Mouse (Mus musculus) kidney, embryonic 15.5 days (tissue): ENCODE measurements around the gene Ifi35. TPM values are rescaled to one million over a fixed set of nuclear protein-coding genes. Genes with fewer than 3 reads are reported as not detected.

Experiments used
- ATAC-seq: fragments of 200-750 bp; cut with Nextera tagmentation; replicated peaks from 2 replicates; pipeline ENCODE4 v1.8.0; 2017; ENCODE audit warnings: moderate TSS enrichment; ENCODE audit not compliant: low FRiP score
- H3K27ac ChIP-seq: fragments of 300-500 bp; sonication (generic); 2 replicates; pipeline ENCODE4 v1.5.1; 2015; ENCODE audit warnings: mild to moderate bottlenecking, inconsistent platforms
- H3K27me3 ChIP-seq: fragments of 300-500 bp; sonication (generic); 2 replicates; pipeline ENCODE4 v1.6.1; 2015; ENCODE audit warnings: inconsistent platforms
- H3K36me3 ChIP-seq: fragments of 300-500 bp; sonication (generic); 2 replicates; pipeline ENCODE4 v1.6.1; 2015; ENCODE audit warnings: inconsistent platforms
- H3K4me1 ChIP-seq: fragments of 300-500 bp; sonication (generic); 2 replicates; pipeline ENCODE4 v1.6.1; 2015; ENCODE audit warnings: inconsistent platforms
- H3K4me2 ChIP-seq: fragments of 300-500 bp; sonication (generic); 2 replicates; pipeline ENCODE4 v1.6.1; 2015; ENCODE audit warnings: moderate library complexity, mild to moderate bottlenecking, inconsistent platforms
- H3K4me3 ChIP-seq: fragments of 300-500 bp; sonication (generic); replicated peaks from 2 replicates; pipeline ENCODE4 v1.5.1; 2015; ENCODE audit warnings: mild to moderate bottlenecking, inconsistent platforms
- H3K9ac ChIP-seq: fragments of 300-500 bp; sonication (generic); 2 replicates; pipeline ENCODE4 v1.6.1; 2015; ENCODE audit warnings: mild to moderate bottlenecking, inconsistent platforms
- H3K9me3 ChIP-seq: fragments of 300-500 bp; sonication (generic); replicated peaks from 2 replicates; pipeline ENCODE4 v1.6.1; 2016; ENCODE audit warnings: inconsistent platforms
- WGBS: fragments of 180-500 bp; shearing (Covaris S2); methylation state at CpG from one replicate; pipeline ENCODE4 v1.1.7; 2015; ENCODE audit warnings: mixed read lengths; 5-methylcytosine and 5-hydroxymethylcytosine counted together
- microRNA-seq: library from miRNA; unstranded; fragments of <30 nt; microRNA quantifications from one replicate; pipeline ENCODE4, GENCODE M21; 2016
- polyA plus RNA-seq: library from polyadenylated mRNA; unstranded; fragments of >200 nt; fragmentation: Nextera tagmentation; extraction: Ambion mirVana; gene quantifications from 2 replicates; pipeline ENCODE4 v1.2.1, GENCODE M21; 2015

Gene Ifi35
- polyA plus RNA-seq, 1 experiment from 2014 or later = 18.8 TPM

DNA sequence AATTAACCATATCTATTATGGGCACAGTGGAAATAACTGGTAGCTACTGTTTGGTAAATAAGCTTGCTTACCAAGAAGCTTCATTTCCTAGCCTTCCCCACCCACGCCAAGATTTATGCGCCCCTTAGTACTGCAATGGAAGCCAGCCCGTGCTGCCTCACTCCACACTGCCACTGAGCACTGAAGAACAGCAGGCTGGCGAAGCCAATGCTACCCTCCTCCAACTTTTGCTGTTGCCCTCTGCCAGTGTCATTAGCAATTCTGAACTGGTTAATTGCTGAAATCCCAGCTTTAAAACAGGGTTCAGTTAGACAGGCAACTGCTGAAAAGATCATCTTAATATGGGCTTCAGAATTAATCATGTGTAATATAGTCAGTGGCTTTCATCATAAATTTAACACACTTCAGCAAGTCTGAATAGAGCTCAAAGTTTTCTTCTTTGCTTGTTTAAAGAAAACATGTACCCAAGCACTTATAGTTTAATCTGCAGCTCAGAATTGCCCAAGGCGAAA lies 58.1 kb downstream of the Ifi35 start:
- H3K36me3 ChIP-seq = peaks cover 84% of the 10 kb centered on the region

DNA sequence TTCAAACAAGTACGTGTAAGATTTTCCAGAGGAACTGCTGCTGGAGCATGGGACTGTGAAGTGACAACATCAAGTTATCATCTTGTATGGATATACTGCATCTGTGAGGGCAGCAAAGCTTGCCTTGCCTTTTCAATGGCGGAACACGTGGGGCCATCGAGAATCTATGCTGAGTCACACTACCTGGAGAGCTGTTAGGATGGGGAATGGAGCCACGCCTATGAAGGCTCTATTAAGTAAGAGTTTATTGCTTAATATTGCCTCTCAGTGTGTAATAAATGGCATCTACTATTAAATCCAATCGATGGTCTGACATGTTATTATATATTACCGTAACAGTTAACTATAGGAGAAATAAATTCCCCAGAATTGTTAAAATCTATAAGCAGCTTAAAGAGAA lies 58.9 kb downstream of the Ifi35 start:
- ATAC-seq = no peak
- 93% methylated on average over 7 of the region's 7 CpGs for WGBS
- Histone ChIP-seq H3K4me2 (no peak overlapping the region), H3K4me3 (no peak overlapping the region), H3K27ac (no peak overlapping the region), H3K27me3 (no peaks in the 10 kb centered on the region), H3K4me1 (no peaks in the 10 kb centered on the region), H3K9me3 (no peaks in the 10 kb centered on the region), H3K36me3 (peaks cover 84% of the 10 kb centered on the region), H3K9ac (no peak overlapping the region)

More for the DNA sequence above, 58.1 kb downstream of the Ifi35 start:
- Histone ChIP-seq H3K4me2 (no peak overlapping the region), H3K27me3 (no peaks in the 10 kb centered on the region), H3K9ac (no peak overlapping the region), H3K4me3 (no peak overlapping the region), H3K4me1 (no peaks in the 10 kb centered on the region), H3K27ac (no peak overlapping the region), H3K9me3 (no peaks in the 10 kb centered on the region)
- no peak for ATAC-seq
- 86% methylated on average over 5 of the region's 5 CpGs for WGBS

Small RNA genes lying within 50 kb of the gene (microRNA-seq; reads per million reads assigned to microRNA genes)
- gene Mir6929 = not detected

Other genes starting within 250 kb of the Ifi35 start
- gene Ezh1, start 221.9 kb upstream of the Ifi35 start, polyA plus RNA-seq = 22.9 and 27.0 TPM in 2 replicates
- gene Ramp2, start 202.4 kb upstream of the Ifi35 start, polyA plus RNA-seq = 220 and 232 TPM in 2 replicates
- 135 and 147 TPM in 2 replicates for gene Vps25, start 194.7 kb upstream of the Ifi35 start, polyA plus RNA-seq
- gene Wnk4, start 187.8 kb upstream of the Ifi35 start, polyA plus RNA-seq = 25.5 and 27.2 TPM in 2 replicates
- gene Cntd1, start 169.4 kb upstream of the Ifi35 start, polyA plus RNA-seq = 1.6 and 3.1 TPM in 2 replicates
- gene Coa3, start 169.3 kb upstream of the Ifi35 start, polyA plus RNA-seq = 185 and 195 TPM in 2 replicates
- 162 and 166 TPM in 2 replicates for gene Becn1, start 146.1 kb upstream of the Ifi35 start, polyA plus RNA-seq
- 153 and 156 TPM in 2 replicates for gene Psme3, start 132.2 kb upstream of the Ifi35 start, polyA plus RNA-seq
- 1.7 and 2.0 TPM in 2 replicates for gene Aoc2, start 123.3 kb upstream of the Ifi35 start, polyA plus RNA-seq
- 0.57 and 0.97 TPM in 2 replicates for gene Aoc3, start 117.8 kb upstream of the Ifi35 start, polyA plus RNA-seq
- gene G6pc, start 80.8 kb upstream of the Ifi35 start, polyA plus RNA-seq = 1.1 and 1.2 TPM in 2 replicates
- 83.0 and 87.2 TPM in 2 replicates for gene Aarsd1, start 30.8 kb upstream of the Ifi35 start, polyA plus RNA-seq
- gene Gm27029, start 23.6 kb upstream of the Ifi35 start, polyA plus RNA-seq = 10.0 and 10.3 TPM in 2 replicates
- 20.4 and 21.7 TPM in 2 replicates for gene Rundc1, start 23.3 kb upstream of the Ifi35 start, polyA plus RNA-seq
- gene Ptges3l, start 23.1 kb upstream of the Ifi35 start, polyA plus RNA-seq = 12.3 and 12.6 TPM in 2 replicates
- 369 and 421 TPM in 2 replicates for gene Rpl27, start 6.1 kb upstream of the Ifi35 start, polyA plus RNA-seq
- gene Rnd2, start 16.6 kb downstream of the Ifi35 start, polyA plus RNA-seq = 9.0 and 11.4 TPM in 2 replicates
- 31.8 and 37.5 TPM in 2 replicates for gene Vat1, start 17.8 kb downstream of the Ifi35 start, polyA plus RNA-seq
- gene Brca1, start 103.5 kb downstream of the Ifi35 start, polyA plus RNA-seq = 12.9 and 14.4 TPM in 2 replicates
- 74.8 and 76.4 TPM in 2 replicates for gene Nbr1, start 103.7 kb downstream of the Ifi35 start, polyA plus RNA-seq
- 5.5 and 5.8 TPM in 2 replicates for gene Tmem106a, start 133.8 kb downstream of the Ifi35 start, polyA plus RNA-seq
- gene Gm11634, start 150.8 kb downstream of the Ifi35 start, polyA plus RNA-seq = not detected in 2 replicates
- 35.5 and 41.1 TPM in 2 replicates for gene Rdm1, start 178.8 kb downstream of the Ifi35 start, polyA plus RNA-seq
- gene Arl4d, start 217.1 kb downstream of the Ifi35 start, polyA plus RNA-seq = 3.9 and 4.1 TPM in 2 replicates